Mouse (Mus musculus) neural tube, embryonic 12.5 days (tissue): ENCODE data around the gene Gm15517. TPM values are rescaled to one million over a fixed set of nuclear protein-coding genes. Genes with fewer than 3 reads are reported as not detected.

Source experiments
- polyA plus RNA-seq: library from polyadenylated mRNA; unstranded; fragments of >200 nt; fragmentation: Nextera tagmentation; extraction: Ambion mirVana; gene quantifications from 2 replicates; pipeline ENCODE4 v1.2.1, GENCODE M21; 2016

Gene Gm15517
- polyA plus RNA-seq, 1 experiment from 2014 or later, result not detected

Other genes starting within 250 kb of the Gm15517 start
- not detected in 2 replicates for gene Klk1b26, start 249.3 kb upstream of the Gm15517 start, polyA plus RNA-seq
- gene Klk1b27, start 209.2 kb upstream of the Gm15517 start, polyA plus RNA-seq, result not detected in 2 replicates
- gene Klk1b21, start 159.1 kb upstream of the Gm15517 start, polyA plus RNA-seq, result not detected in 2 replicates
- gene Klk1b22, start 148.8 kb upstream of the Gm15517 start, polyA plus RNA-seq, result not detected in 2 replicates
- not detected in 2 replicates for gene Klk1b16, start 124.7 kb upstream of the Gm15517 start, polyA plus RNA-seq
- gene Klk1b24, start 73.2 kb upstream of the Gm15517 start, polyA plus RNA-seq, result not detected in 2 replicates
- gene Klk1b3, start 63.3 kb upstream of the Gm15517 start, polyA plus RNA-seq, result not detected in 2 replicates
- gene Klk1b4, start 54.0 kb upstream of the Gm15517 start, polyA plus RNA-seq, result not detected in 2 replicates
- gene Klk1b5, start 45.5 kb upstream of the Gm15517 start, polyA plus RNA-seq, result not detected in 2 replicates
- gene Klk1, start 36.1 kb upstream of the Gm15517 start, polyA plus RNA-seq, result not detected in 2 replicates
- gene Gm36864, start 25.3 kb upstream of the Gm15517 start, polyA plus RNA-seq, result 0.31 TPM in 1 of 2 replicates, not detected in the other
- gene 1700028J19Rik, start 14.8 kb upstream of the Gm15517 start, polyA plus RNA-seq, result 0.83 and 1.3 TPM in 2 replicates
- gene 2410002F23Rik, start 14.7 kb upstream of the Gm15517 start, polyA plus RNA-seq, result 179 and 198 TPM in 2 replicates
- gene Acp4, start 4.1 kb upstream of the Gm15517 start, polyA plus RNA-seq, result not detected in 2 replicates
- gene Clec11a, start 45.5 kb downstream of the Gm15517 start, polyA plus RNA-seq, result 2.1 and 2.2 TPM in 2 replicates
- gene Shank1, start 48.8 kb downstream of the Gm15517 start, polyA plus RNA-seq, result 12.6 and 14.4 TPM in 2 replicates
- 10.0 and 10.2 TPM in 2 replicates for gene Syt3, start 122.7 kb downstream of the Gm15517 start, polyA plus RNA-seq
- gene 1700008O03Rik, start 124.4 kb downstream of the Gm15517 start, polyA plus RNA-seq, result 1.0 and 1.1 TPM in 2 replicates
- 10.4 and 12.6 TPM in 2 replicates for gene Lrrc4b, start 167.6 kb downstream of the Gm15517 start, polyA plus RNA-seq
- gene Aspdh, start 203.9 kb downstream of the Gm15517 start, polyA plus RNA-seq, result 1.3 and 3.8 TPM in 2 replicates
- 61.5 and 61.7 TPM in 2 replicates for gene Josd2, start 206.5 kb downstream of the Gm15517 start, polyA plus RNA-seq
- gene Emc10, start 235.1 kb downstream of the Gm15517 start, polyA plus RNA-seq, result 135 and 136 TPM in 2 replicates
- 26.3 and 28.1 TPM in 2 replicates for gene Fam71e1, start 235.1 kb downstream of the Gm15517 start, polyA plus RNA-seq